Mouse (Mus musculus) common myeloid progenitor, adult 5-6 weeks (primary cell): ENCODE measurements around the gene Myadml2. TPM values are rescaled to one million over a fixed set of nuclear protein-coding genes. Genes with fewer than 3 reads are reported as not detected.
A peak's percentile ranks its signal among the peaks of the same experiment; 100 is the strongest.

Experiments
- ATAC-seq: replicated peaks from 2 replicates; pipeline ENCODE4 v1.8.0; 2016; ENCODE audit warnings: low read depth, mild to moderate bottlenecking, moderate TSS enrichment, inconsistent platforms; ENCODE audit not compliant: poor library complexity, severe bottlenecking
- total RNA-seq: library from RNA; stranded (forward); fragments of 200-1000, 187-1606 nt; gene quantifications from 2 replicates; pipeline ENCODE4 v1.2.3, GENCODE M21; 2017

The Myadml2 gene
- total RNA-seq, 1 experiment from 2014 or later: not detected

DNA sequence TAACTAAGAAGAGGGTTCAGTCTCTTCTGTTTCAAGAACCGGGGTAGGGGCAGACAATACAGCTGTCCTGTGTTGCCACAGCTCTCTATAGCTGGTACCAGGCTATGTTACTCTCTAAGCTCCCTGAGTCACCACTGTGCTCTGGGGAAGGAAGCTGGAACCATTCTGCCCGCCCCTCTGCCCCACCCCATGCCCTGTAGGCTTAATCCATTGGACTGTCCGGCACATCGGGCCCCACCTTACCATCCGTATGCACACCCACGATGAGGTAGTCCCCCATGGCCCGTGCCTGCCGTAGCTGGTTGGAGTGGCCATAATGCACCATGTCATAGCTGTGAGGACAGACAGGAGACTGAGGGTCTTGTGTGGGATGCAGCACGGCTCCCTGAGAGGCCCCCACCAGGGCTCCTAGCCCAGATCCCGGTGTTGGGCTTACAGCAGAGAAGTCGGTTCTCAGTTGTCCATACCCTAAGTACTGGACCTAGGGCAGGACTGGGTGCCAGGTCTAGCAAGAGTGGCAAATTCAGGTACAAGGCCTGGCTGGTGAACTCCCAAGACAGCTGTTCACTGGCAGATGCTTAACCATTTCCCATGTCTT, 32.3 kb downstream of the Myadml2 start:
- ATAC-seq: no peak

- ATAC-seq: no peak
These were observed 32.8 kb downstream of the Myadml2 start for GRCm38 (mm10) chr11:120615167-120615566.

DNA sequence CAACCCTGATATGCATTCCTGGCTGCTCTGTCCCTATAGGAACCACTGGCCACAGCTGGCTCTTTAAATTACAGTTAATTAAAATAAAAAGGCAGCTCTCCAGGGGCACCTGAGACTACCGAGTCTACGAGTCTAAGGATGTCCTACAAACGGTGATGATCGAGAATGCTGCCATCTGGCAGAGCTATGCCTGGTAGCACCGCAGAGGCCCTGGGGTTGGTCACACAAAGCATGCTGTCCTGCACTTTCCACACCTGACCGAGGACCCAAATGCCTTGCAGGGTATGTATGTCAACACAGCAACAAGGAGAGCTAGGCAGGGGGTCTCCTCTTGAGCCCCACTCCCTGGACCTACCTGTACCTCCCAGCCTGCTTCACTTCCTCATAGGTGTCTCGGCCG, 34.0 kb downstream of the Myadml2 start:
- no peak for ATAC-seq

DNA sequence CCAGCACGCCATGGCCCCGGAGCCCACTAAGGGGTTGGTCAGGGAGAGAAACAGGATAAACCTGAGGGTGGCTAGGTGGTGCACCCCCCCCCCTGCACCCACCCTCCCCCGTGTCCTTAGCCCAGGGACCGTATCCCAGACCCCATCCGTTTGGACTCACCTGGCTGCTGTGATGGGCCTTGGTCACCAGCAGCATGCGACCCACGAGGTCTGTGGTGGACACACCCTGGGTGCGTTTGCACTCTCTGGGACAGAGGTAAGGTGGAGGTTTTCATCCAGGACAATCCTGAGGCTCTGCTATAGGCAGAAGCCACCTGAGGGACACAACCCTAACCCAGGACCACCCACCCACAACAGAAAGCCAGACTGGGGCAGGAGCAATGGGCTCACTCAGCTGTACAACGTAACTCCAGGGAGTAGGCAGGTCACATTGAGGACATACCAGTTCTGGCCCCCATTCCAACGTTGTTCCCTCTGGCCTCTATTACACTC, 34.4 kb downstream of the Myadml2 start:
- no peak for ATAC-seq

GRCm38 (mm10) chr11:120612763-120613162, 35.2 kb downstream of the Myadml2 start:
- peak; percentile 73 for ATAC-seq

- no peak for ATAC-seq
These were observed 37.4 kb downstream of the Myadml2 start for GRCm38 (mm10) chr11:120610477-120611046.

- no peak for ATAC-seq
These were observed 38.7 kb downstream of the Myadml2 start for GRCm38 (mm10) chr11:120609250-120609649.

DNA sequence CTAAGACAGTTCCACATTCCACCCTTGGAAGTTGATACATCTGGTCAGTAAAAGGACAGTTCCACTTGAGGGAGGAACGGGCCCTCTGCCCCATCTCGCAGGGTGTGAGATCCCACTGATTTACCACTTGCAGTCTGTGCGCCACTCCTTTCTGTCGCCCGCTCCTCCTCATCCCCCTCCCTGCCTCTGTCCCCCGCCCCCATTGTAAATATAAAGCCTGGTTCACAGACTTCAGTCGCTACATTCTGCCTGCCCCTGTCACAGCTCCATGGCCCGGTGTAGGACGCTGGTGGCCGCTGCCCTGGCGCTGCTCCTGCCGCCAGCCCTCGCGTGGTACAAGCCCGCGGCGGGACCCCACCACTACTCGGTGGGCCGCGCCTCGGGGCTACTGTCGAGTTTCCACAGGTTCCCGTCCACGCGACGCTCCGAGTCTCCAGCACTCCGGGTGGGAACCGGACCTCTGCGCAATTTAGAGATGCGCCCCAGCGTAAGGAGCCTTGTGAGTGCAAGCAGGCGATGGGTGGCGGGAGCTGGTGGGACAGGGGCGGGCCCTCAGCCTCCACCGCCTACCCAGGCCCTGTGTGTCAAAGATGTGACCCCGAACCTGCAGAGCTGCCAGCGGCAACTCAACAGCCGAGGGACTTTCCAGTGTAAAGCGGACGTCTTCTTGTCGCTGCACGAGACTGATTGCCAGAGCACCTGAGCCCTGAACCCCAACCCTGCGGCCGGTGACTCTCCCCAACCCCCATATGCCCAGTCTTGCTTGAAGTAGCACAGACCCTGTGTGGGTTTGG, 39.5 kb downstream of the Myadml2 start, which contains the start of gene Npb:
Gene Npb, plus strand, starts transcription at position 237 of the 794 bp plus-strand sequence.
- ATAC-seq: no peak

GRCm38 (mm10) chr11:120606764-120607163, 41.2 kb downstream of the Myadml2 start:
- ATAC-seq: no peak

- ATAC-seq: no peak
These were observed 42.3 kb downstream of the Myadml2 start for GRCm38 (mm10) chr11:120605667-120606066.

DNA sequence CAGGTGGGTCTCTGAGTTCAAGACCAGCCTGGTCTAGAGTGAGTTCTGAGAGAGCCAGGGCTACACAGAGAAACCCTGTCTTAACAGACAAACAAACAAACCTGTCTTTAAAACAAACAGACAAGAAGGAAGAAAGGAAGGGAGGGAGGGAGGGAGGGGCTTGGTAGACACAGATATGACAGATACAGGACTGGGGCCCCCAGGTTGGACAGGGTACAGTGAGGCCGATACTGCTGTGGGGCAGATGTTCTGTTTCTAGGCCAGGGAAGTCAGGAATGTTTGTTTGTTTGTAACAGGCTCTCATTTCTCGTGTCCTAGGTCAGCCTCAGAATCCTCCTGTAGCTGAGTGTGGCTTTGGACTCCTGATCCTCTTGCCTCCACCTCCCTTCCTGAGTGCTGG, 44.4 kb downstream of the Myadml2 start:
- ATAC-seq: no peak

DNA sequence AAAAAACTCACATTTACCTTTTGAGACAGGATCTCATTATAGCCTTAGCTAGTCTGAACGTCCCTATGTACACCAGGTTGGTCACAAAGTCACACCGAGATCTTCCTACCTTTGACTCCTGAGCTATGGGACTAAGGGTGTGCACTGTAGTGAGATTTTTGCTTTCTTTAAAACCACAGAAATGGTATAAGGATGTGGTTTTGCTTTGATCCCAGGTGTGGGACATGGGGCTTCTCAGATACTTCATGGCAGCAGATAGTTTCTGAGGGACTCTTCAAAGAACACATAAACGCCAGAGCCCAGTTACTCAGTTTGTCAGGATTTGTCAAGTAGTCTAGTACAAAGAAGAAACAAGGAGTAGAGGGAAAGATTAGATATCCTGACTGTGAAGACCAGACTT, 47.2 kb downstream of the Myadml2 start:
- ATAC-seq: no peak

GRCm38 (mm10) chr11:120598990-120599549, 48.9 kb downstream of the Myadml2 start:
- ATAC-seq: no peak

DNA sequence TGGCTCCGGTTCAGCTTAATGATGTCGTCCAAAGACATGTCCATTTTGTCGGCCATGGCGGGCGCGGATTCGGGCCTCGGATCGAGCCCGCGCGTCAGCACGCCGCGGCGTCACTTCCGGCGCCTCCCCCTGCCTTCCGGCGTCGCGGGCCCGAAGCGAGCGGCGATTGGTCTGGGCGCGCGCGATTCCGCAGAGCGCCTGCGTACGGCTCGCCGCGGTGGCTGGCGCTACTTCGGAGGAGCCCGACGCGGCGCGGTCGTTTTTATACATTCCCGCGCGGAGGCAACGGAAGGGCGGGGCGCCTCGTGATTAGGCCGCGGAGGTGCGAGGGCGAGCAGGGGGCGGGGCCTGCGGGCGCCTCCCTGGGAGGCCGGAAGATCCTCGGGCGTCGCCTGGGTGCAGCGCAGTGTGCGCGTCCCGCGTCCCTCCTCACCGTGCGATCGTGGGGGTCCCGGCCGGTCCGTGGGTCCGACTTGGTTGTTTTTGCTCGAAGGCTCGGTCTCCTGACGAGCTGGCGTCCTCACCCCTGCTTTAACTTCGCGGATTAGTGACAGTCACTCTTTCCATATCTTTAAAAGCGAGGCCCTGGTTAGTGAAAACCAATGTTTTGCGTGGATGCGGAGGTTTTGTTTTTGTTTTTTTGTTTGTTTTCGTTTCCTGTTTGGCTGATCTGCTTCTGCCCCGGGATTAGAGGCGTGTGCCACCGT, 49.5 kb downstream of the Myadml2 start, which contains the start of the genes Alyref and Anapc11:
Gene Alyref, minus strand, starts transcription at position 83 of the 707 bp plus-strand sequence.
Gene Anapc11, plus strand, starts transcription at position 139 of the 707 bp plus-strand sequence.
- peak; percentile 93 for ATAC-seq

DNA sequence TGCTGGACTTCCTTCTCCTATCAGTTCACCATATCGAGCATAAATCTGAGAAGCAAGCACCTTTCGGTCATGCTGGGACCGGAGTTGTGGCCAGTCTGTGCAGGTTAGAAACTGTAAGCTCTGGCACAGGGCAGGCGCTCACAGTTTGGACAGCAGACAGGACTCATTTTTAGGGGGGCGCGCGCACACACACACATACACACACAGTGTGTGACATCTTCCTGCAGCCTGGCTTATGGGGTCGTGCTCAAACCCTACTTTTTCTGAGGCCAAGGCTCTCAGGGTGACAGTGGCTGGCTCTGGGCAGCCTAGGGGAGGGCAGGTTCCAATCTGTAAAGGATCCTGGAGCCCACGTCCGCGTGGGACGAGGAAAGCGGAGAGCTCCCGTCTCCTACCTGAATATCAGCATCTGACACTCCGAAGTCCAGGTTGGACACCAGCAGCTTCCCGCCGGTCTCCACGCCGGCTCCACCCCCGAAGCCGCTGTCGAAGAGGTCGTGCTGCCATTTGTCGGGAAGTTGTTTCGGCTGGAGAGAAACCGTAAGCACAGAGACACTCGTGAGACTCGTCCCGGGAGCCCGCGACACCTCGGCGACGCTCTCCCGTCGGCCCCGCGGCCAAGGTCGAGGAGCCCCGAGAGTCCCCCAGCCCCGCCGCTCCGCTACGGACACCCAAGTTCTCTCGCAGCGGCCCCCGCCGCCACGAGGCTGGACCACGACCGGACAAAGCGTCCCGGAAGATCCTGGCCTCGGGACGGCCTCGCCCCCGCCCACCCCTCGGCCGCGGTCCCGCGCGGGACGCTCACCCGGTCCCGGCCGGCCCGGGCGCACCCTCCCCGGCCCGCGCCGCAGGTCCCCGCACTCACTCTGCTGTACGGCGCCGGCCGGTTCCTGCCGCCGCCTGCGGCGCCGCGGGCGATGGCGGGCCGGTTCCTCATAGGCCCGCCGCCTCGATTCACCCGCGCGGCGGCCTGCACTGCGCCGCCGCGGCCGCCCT, 50.4 kb downstream of the Myadml2 start:
- no peak for ATAC-seq
